Mouse (Mus musculus): ENCODE results near the gene Dmrta2. TPM values are rescaled to one million over a fixed set of nuclear protein-coding genes. Genes with fewer than 3 reads are reported as not detected.

Dmrta2 gene
- not detected for polyA plus RNA-seq (2015; fragmentation: Illumina TruSeq; extraction: RNeasy Lipid Tissue Mini Kit (QIAGEN cat#74804); ENCODE audit: insufficient read depth, low read depth, low replicate concordance)

DNA sequence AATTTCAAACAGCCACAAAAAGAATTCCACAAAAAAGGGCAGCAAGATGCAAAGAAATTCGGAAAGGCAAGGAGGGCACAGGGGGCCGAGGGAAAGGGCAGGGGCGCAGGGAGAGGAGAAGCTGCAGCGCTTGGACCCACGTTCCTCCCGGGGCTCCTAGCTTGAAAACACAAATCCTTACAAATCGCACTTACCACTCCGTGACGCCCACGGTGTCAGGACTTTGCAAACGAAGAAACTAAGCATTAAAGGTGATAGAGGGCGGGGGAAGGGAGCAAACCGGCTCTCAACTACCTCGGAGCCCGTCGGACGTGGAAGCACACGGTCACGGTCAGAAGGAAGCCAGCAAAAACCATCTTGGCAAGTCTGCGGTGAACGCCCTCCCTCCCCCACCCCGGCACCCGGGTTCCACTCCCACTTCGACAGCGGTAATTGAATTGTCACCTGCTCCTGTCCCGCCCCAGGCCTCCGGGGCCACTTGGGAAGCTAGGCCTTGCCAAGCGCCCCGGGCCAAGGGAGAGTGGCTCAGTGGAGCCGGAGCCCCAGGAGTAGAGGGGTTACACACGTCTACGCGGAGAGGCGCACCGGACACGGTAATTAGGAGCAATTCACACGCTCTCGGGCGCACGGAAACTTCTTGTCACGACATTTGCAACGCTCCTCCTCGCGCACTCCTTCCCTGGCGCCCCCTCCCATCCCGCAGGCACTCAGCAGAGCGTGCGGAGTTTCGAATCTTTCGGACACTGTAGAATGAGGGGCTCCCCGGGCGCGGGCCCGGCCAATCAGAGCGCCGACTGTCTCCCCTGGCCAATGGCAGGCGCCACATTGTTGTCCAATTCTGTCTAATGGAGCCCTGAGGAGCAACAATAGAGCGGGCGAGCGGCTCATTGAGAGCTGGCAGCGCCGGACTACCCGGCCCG lies at the start of gene Dmrta2:
Gene Dmrta2, plus strand, starts transcription at position 906 of the 920 bp plus-strand sequence.

Data from pancreas, adult 10 weeks (tissue).